Mouse (Mus musculus) gastrocnemius, postnatal 14 days (tissue): Measurements from ENCODE around the gene Gas2. TPM values are rescaled to one million over a fixed set of nuclear protein-coding genes. Genes with fewer than 3 reads are reported as not detected.

ENCODE experiments used
- DNase-seq: peaks from one replicate; pipeline ENCODE4 v3.0.0; 2021; ENCODE audit warnings: mixed read lengths
- intact Hi-C: fragments of 180-260 bp; cut with DNase I; formaldehyde crosslinking; loops from one replicate; pipeline ENCODE4 v1.15.1; 2025; ENCODE audit warnings: low total_unique reads
- total RNA-seq, 2 experiments: library from RNA; stranded (reverse); gene quantifications; 2 replicates each; pipeline ENCODE4 v1.2.3; 2021

Gas2 gene
- total RNA-seq, 2 experiments from 2014 or later, result 8.7 to 9.8 TPM

DNA sequence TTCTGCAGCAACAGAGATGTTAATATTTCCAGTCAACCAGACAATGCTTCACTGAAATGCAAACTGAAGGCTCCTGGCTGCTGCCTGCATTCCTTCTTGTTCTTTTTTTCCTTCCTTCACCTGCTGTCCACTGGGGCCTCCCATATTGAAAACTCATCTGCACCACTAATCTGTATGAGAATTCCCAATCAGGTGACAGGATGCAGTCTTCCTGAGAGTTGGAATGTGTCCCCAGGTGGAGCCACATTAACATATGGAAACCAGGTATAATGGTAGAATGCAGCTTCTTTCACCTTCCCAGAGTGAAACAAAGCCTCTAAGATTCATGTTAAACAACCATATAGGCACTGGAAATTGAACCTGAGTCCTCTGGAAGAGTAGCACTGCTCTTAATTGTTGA is 96.0 kb downstream of the Gas2 start:
- DNase-seq, result no peak
- intact Hi-C loops, result no loop called here

DNA sequence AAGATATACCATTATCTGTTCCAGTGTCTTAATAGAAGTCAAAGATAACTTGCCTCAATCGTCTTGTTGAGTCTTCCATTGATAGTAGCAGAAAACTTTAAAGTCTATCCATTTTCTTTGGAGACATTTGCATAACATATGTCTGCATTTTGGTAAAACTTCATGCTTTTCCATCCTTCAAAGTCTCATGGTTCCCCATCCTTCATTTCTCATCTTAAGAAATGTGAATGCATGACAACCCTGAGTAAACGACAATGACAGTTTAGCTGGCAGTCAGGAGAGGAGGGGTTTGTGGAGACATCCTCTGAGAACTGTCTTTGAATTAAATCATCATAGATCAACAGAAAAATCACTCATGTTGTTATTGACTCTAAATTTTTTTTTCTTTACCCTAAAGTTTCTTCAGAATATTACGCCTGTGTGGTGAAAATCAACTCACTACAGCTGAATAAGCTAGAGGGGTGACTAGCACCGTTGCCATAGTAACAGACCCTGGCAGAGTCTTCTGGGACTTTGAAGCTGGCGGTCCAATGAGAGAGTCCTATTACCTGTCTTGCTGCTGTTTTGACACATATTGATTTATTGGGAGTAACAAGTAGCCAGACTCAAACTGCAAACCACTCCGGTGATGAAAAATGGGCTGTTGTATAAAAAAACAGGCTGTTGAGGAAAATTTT is 99.0 kb downstream of the Gas2 start:
- intact Hi-C loops, result no loop called here
- no peak for DNase-seq

DNA sequence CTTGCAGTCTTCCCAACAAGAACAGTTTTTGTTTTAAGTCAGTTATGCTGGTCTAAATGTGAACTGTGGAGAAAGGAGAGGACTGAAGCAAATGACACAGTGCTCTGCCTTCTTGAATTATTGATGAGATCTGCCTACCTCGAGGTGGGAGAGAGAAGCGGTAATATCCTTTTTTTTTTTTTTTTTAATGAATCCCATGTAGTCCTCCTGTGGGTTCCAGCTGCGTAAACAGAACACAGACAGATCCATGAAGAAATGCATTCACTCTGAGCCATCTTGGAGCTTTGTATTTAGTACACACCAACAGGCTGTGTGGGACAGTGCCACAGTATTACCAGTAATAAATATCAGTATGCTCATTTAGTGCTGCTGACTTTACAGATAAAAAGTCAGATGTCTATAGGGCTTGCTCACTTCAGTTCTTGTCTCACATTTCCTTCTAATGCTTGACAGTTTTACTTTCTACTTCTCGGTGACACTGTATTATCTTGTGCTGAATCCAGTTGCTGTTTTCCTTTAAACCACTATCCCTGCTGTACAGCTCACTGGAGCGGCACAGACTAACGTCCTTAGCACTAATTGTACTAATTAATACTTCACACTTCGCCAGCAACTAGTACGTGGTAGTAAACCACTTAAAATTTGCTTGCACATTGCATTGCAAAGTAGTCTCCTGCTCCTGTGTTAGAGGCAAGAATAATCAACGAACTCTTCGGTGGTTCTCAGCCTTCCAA is 100.6 kb downstream of the Gas2 start:
- DNase-seq, result no peak
- intact Hi-C loops, result no loop called here

DNA sequence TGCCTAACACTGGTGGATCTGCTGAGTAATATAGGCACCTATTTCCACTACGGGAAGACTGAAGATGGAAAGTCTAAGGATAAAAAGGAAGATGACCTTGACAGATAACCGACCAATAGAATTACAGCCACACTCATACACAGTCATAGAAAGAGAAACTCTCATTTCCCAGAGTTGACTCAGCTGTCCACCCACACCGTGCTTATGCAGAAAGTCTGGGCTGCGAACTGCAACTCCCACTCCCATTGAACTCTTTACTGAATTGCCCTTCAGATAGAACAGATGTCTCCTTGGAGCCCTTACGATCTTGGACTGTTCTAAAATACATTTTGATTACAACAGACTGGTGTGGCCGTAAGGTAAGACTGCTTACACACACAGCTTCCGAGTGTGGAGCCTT is 102.9 kb downstream of the Gas2 start:
- no peak for DNase-seq
- intact Hi-C loops, result no loop called here

DNA sequence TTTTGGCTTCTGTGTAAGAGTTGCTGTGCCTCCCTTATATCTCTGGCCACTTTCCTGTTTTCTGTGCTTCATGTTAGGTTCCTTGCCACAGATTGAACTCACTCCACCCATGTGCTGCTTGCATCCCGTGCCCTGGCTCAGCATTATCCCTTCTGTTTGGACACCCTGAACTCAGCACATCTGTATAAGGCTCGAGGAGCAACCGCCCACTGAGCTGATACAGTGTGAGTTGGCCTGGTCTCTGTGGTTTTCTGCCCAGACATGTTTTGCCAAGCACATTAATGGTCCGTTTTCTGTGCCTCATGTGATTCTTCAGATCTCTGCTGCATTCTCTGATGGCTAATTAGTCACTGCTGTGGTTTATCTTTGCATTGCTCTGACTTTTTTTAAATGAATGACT is 105.8 kb downstream of the Gas2 start:
- intact Hi-C loops, result no loop called here
- DNase-seq, result no peak

DNA sequence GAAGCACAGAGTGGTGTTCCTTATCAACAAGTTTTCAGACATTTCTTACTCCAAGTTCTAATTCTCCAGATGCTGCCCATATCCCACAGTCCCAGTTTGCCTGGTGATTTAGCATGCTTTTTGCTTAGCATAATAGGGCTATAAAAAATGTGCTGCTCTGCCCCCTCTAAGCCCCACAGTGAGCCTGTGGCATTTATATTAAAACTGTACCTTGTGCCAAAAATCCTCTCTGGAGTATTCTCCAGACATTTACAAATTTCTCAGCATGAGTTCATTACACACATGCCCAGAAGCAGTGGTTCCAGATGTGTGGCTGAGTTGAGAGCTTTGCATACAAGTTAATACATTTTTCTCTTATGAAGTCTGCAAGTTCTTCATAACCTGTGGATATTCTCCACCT is 107.6 kb downstream of the Gas2 start:
- no peak for DNase-seq
- intact Hi-C loops, result no loop called here

DNA sequence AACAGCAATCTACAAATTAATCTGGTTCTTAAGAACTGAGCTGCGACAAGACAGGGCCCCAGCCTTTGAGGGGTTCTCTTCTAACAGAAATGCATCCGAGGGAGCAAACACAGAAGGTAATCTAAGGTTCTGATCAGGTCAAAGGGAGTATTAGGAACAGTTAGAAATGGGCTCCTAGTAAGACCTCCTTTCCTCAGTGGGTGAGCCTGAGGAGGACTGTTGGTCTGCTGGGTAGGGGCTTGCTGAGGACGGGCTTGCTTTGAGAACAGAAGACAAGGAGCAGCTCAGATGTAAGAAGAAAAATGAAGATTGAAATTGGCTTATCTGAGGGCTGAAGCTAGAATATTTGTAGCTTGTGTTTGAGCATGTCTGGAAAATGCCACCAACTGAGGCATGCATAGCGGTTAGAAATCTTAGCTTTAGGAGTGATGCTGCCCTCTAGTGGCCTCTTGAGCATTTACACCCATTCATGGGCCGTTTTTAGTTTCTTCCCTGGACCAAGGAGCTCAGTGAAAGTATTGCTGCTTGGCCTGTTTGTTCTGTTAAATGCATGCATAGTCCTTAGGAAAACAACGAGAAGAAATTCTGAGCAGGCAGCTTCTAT is 110.5 kb downstream of the Gas2 start:
- intact Hi-C loops, result loop anchor here (2.0 kb wide), 1 partner anchor 352 kb away; no protein-coding TSS in a partner anchor
- DNase-seq, result peak; percentile 7

DNA sequence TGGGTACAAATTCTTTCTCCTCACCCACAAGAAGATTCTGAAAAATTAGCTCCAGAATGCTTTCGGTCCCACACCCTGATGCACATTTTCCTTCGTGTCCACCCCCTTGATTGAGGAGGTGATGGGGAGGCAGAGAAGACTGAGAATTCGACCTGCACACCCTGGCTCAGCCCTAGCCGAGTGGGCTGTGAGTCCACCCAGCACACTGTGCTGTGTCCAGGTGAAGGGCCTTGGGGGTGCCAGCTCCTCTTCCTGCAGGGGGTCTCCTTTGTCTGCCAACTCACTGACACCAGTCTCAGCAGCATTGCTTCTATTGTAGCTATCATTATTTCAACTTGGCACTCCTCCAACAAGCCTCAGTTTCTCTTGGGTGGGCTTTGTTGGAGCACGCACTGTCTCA is 111.3 kb downstream of the Gas2 start:
- intact Hi-C loops, result loop anchor here (2.0 kb wide), 1 partner anchor 352 kb away; no protein-coding TSS in a partner anchor
- no peak for DNase-seq

DNA sequence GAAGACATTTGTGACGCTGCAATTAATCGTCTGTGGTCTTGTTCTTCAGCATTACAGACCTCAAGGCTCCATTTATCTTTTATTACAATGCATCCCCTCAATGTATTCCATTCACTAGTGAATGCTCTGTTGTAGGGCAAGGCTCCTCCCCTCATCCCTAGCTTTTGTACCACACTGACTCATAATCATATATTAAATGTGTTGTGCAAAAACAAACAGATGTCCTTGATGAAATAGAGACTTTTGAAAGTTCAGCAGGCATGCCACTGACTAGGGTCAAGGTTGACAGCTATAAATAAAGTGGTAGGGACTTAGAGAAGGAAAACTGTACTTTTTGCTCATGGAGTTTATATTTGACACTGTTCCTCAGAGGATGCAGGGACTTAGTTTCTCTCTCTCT is 111.7 kb downstream of the Gas2 start:
- intact Hi-C loops, result loop anchor here (2.0 kb wide), 1 partner anchor 353 kb away; no protein-coding TSS in a partner anchor
- no peak for DNase-seq

DNA sequence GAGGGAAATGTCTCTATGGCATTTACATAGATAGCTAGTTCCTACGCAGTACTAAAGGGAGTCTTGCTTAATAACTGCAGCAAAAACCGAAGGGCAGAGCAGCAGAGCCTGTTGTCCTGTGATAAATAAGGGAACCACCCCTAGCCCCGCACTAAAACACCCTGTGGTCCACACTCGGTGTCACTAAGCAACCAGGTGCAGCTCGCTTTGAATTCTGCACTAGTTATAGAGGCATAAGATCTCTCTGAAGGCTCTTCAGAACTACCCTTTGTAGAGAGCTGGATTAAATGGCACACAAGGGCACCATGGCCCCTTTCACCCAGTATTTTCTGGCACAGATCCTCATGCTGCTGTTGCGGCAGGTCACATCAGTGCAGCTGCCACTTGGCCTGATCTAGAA is 113.4 kb downstream of the Gas2 start:
- intact Hi-C loops, result no loop called here
- no peak for DNase-seq

DNA sequence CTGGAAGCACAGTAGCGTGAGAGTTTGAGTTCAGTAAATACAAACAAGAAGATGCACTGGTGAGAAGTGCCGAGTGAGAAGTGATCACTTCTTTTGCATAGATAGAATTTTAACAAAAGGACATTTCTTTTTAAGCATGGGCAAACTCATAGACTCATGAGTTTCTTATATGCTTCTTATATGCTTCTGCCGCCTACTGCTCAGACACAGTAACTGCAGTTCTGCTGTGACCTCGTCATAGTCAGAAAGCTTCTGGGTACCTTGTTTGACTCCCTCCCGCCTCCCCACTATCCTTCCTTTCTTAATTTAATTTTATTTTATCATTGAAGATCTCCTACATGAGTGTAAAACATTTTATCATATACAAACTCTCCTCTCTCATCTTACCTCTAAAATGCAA is 117.5 kb downstream of the Gas2 start:
- DNase-seq, result no peak
- intact Hi-C loops, result no loop called here

DNA sequence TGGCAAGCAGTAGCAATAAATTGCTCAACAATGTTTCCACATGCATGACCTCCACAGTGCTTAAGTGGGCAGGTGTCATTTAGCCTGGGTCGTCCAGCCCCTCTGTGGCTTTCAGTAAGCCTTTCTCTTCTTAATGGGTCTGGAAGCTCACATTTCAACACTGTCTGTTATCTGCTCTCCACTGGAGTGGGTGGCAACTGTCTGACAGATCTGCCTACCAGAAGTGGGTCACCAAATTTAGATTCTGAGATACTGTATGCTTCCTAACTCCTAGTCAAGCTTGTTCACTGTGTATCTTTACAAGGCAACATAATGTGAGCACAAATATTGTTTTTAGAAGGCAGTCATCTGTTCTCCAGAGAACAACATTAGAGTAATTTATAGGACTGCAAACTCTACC is 120.5 kb downstream of the Gas2 start:
- DNase-seq, result no peak
- intact Hi-C loops, result no loop called here

DNA sequence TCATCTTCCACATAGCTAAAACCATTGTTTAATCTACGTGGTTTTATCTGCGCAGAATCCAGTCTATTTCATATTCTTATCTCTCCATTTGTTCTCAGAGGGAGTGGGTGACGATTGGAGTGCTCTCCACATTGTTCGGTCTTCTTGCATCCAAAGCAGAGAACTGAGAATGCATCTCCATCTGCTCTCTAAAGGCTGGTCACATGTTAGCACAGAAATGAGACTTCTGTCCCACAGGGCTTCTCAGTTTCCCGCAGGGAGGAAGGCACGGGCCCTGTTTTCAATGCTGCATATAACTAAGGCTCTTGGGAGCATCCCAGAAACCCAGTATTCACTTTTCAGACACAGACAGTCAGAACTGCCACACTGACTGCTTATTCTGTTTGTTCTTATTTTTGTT is 123.9 kb downstream of the Gas2 start:
- no peak for DNase-seq
- intact Hi-C loops, result no loop called here

DNA sequence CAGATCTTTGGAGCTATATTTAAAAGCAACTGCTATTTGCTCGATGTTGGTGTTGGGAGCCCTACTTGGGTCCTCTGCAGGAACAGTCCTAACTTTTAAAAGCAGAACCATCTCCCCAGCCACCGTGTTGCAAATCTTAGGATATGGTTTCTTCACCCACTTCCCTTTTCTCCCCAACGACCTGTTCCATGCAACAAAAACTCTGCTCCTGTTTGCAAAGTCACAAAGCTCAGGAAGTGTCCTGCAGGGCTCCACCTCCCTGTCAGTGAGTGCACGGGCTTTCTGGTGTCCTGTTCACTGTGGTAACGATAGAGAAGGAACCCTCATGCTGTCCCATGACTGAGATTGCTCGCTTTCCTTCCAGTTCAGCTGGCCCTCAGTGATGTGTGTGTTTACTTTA is 125.1 kb downstream of the Gas2 start:
- intact Hi-C loops, result no loop called here
- DNase-seq, result no peak

DNA sequence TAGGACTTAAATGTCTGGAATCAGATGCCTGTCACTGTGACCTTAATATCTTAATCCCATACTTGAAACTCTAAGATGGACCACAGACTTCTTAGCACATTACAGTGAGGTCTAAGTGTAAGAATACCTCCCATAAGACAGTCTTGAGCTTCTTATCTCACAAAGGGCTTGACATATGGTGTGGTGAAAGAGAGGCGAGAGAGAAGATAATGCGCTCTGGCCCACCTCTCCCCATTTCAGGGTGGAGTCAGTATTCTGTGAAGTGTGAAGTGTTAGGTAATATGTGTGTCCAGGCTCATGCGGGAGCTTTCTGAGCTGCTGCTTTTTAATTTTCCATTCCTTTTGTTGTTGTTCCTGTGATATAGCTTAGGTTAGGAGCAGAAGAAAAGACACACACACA is 129.2 kb downstream of the Gas2 start:
- no peak for DNase-seq
- intact Hi-C loops, result no loop called here

DNA sequence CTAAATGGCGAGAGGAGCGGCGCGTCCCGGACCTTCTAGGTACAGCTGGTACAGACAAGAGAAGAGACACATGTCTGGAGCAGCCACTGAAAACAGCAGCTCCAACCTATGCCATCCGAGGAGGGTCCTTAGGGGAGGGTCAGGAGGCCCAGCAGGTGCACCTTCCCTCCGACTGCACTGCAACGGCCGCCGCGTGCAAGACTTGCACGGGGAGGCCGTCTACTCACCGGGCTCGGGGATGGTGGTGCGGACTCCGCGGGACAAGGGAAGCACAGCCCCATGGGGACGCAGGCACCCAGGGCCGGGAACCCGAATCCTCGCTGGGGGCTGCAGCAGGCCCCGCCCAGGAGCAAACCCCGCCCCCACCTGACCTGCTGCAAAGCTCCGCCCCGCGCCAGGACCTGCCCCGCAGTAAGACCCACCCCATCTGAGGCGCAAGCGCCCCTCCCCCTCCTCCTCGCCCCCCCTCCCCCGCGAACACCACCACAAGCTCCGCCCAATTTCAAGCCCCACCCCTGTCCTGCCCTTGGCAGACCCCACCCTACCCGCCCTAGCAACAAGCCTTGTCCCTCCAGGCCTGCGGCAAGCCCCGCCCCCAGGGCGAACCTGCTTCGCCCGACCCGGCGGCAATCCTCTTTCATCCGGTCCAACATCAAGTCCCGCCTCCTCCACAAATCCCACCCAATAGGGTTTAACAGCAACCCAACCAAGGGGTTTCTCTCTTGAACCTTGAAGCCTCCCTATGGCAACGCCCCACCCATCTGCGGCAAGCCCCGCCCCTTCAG is 143.9 kb downstream of the Gas2 start, which contains the start of gene Svip:
Gene Svip (minus strand): TSS at position 508 of the 785 bp plus-strand sequence.
- peak; percentile 81 for DNase-seq
- intact Hi-C loops, result no loop called here

DNA sequence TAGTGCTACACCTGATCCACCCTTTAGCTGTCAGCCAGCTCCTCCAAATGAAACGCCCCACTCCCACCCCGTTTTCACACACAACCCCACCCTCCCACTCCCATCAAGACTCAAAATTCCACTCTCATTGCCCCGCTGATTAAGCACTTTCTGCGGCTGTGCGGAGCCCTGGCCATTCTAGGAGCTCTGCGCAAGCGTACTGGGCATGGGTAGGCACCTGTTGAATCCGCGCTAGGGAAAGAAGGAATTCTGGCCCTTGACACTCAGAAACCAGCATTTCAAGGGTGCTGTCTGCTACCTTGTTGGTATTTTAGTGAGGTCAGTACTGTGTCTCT is 144.4 kb downstream of the Gas2 start:
- intact Hi-C loops, result no loop called here
- DNase-seq, result no peak

DNA sequence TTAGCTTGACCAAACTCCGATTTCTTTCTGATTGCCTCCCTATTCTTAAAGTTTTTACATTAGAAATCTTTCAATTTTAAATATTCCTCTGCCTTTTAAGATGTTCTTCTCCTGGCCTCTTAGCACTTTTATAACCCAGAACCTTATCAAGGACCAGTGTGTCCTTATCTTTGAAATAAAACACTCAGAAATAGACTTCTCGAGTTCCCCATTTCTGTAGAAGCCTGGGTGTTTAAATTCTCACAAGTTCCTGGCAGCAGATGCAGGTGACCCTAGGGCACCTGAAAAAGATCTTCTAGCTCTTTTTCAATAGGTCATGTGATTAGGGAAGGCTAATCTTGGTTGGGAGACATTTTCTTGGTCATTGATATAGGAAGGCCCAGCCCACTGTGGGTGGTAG is 145.3 kb downstream of the Gas2 start:
- intact Hi-C loops, result no loop called here
- no peak for DNase-seq

DNA sequence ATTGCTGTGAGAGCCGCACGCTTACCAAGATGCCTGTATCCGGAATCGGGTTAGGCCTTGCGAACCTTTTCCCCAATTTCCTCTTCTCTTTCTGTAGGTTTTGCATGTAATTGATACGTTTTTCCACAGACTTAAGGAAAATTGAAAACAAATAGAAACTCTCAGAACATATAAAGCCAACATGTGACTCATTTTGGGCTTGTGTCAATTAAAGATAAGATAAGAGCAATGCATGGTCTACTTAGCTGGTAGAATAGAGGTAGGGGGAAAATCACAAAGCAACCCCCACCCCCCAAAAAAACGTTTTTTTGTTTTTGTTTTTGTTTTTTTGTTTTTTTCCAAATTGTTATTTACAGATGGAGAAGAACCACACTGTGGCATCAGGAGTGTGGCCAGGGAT is 151.6 kb downstream of the Gas2 start:
- intact Hi-C loops, result no loop called here
- no peak for DNase-seq

DNA sequence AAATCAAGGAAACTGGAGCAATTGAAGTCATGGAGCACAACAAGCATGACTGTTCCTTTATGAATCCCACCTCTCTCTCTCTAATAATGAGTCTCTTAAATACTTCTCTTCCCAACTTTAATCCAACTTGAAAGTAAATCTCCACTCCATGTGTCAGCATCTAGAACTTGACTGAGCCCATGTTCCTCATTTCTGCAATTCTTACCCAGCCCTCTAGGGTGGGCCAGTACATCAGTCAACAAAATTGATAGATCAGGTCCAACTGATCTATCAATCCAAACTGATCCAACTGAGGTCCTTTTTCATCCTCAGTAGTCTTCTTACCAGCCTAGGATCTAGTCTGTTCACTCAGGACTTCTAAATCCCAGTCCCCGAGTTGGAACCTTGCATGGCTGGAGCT is 153.4 kb downstream of the Gas2 start:
- no peak for DNase-seq
- intact Hi-C loops, result no loop called here
